Mouse (Mus musculus) A20 (cell line): ENCODE data around the gene Rrn3.
"Not testable (repeated sequence)": the region's sequence is repeated elsewhere in the genome, so short reads cannot be mapped to it uniquely, and the experiment has no call there.

ENCODE experiments used
- DNase-seq: peaks from one replicate; pipeline ENCODE4 v3.0.0-alpha.2; 2011; ENCODE audit warnings: low read depth, low spot score

Rrn3 gene

DNA sequence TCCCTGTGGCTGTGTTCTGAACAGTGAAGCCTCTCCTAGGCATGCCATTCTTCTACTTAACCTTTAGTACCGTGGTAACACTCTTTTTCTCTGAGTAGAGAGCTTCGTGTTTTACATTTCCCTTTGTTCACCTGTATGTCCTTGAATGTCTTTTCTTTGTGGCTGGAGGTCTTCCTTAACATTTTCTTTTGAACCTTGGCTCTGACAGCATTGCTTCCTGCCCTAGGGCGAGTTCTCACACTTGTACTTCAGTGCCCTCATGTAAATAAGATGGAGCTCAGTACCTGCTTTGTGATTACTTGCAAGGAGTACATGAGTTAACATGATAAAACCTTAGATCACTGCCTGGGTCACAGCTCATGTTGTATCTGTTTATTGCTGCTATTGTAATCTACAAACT, 5.4 kb downstream of the Rrn3 start:
- no peak for DNase-seq

- DNase-seq, result not testable (repeated sequence)
Measured at GRCm38 (mm10) chr16:13793441-13793840, 12.9 kb downstream of the Rrn3 start.

DNA sequence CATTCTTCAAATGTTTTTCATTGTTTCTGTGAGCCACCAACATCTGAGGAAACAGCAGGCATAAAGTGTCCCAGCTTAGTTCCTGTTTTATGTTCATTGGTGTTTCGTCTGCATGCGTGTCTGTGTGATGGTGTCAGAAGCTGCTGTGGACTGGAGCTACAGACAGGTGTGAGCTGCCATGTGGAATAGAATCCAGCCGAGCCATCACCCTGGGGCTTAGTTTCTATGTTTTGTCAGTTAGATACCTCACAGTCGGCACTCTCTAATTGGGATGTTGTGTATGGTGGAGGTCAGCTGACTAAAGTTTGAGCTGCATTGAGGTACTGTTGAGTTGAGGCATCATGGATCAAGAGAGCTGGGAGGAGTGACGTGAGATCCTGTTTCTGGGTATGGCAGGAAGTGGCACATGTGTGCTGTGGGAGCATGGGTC, 16.3 kb downstream of the Rrn3 start:
- DNase-seq, result peak; percentile 38

DNA sequence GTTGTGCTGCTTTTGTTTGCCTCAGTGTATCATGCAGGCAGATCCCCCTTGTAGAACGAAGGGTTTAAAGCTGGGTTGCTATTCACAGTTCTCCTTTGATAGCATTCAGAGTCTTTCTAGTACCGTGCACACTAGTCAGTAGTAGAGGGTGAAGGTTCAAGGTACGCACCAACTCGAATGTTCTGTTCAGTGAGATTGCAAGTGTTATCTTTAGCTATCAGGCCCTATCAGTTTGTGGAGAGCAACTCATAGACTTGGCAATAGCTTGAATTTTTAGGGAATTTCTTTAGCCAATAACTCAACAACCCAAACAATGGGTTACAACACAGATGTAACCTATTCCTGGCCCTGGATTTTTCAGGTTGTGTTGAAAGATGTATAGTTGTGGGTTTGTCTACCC, 20.7 kb downstream of the Rrn3 start:
- DNase-seq, result no peak

DNA sequence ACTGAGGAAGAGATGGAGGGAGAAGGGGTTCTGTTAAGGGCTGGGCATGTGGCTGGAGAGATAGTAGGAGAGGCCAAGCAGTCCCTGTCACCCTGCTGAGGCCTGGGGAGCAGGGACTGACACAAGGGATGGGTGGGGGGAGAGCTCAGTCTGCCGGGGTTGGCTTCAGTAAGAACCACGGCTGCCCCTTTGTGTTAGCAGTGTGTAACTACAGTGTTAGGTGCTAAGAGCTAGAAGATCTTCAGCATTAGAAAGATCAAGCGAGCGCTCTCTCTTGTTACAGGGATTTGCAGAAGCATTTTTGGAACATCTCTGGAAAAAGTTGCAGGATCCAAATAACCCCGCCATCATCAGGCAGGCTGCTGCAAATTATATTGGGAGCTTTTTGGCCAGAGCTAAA, 24.2 kb downstream of the Rrn3 start:
- DNase-seq, result no peak

GRCm38 (mm10) chr16:13807616-13808015, 27.1 kb downstream of the Rrn3 start:
- DNase-seq, result no peak

GRCm38 (mm10) chr16:13808410-13808809, 27.9 kb downstream of the Rrn3 start:
- DNase-seq, result no peak

DNA sequence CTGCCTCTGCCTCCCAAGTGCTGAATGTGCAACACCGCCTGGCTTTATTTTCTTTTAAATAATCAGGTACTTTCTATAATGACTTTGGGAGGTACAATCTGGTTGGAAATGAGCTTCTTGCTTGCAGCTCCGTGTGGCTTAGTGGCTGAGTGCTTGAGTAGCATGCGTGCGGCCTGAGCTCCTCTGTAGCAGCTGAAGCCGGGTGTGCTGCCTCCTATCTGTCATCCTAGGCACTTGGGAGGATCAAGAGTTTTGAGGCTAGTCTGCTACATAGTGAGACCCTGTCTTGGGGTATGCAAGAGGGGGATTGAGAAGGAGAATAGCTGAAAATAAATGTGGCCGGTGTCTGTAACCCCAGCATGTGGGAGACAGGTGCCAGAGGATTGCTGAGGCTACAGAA, 31.6 kb downstream of the Rrn3 start:
- DNase-seq, result no peak

DNA sequence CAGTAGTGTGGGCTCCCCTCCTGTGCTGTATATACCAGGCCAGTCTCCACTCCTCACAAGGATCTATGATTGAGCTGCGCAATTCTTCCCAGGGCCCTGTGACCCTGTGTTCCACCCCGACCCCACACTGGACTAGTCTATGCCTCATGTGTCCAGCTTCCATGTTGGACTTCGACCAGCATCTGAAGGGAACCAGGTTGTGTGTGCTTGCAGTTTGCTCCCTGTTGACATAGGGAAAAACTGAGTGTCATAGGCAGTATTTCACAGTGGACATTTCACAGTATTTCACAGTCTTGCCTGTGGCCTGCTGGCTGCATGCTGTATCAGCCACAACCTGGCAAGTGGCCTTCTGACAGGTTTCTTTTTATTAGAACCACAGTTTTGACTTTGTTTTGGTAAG, 32.7 kb downstream of the Rrn3 start:
- DNase-seq, result no peak

- peak; percentile 97 for DNase-seq
Measured at GRCm38 (mm10) chr16:13818560-13819393, 38.3 kb downstream of the Rrn3 start, which contains the start of gene Ntan1. Gene Ntan1, plus strand, starts transcription at chr16:13818845.

DNA sequence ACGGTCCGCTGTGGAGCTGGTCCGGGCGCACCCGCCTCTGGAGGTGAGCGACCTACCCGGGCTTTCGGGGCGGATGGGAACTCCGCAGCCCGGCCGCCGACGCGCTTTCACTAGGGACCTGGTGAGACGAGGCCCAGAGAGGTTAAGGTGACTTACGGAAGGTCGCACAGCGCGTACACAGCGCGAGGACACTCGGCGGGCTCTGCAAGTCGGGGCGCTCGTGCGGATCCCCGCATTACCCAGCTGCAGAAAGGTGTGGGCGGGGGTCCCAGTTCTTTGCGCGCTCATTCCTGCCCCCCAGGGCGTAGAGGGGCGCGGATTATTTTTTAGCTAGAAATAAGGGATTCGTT, 38.9 kb downstream of the Rrn3 start:
- no peak for DNase-seq

DNA sequence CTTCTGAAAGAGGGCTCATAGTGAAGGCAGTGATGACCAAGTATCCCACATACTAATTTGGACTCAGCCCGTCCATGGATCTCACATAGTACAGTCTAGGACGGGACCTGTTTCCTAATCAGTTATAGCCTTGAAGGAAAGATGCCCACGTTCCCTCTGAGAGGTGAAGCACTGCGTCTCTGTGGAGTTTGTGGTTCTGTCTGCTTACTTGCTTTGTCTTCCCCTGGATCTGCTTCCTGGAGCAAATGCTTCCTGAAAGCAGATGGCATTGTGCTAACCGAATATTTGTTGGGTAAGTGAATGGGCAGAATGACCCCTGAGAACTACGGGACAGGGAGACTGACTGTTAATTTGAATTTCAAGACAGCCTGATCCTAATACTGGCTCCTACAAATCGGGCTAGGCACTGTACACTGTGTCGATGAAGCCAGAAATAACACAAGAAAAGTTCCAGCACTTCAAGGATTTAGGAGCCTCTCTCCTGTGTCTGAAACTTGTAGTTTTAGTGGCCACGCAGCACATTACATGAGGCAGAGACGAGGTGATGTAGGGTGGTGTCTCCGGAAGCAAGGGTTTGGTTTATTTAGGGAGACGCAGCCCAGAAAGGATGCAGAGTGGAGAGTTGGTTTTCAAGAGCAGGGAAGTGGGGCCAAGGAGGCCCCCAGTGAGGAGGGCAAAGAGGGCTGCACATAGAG, 39.4 kb downstream of the Rrn3 start:
- no peak for DNase-seq

DNA sequence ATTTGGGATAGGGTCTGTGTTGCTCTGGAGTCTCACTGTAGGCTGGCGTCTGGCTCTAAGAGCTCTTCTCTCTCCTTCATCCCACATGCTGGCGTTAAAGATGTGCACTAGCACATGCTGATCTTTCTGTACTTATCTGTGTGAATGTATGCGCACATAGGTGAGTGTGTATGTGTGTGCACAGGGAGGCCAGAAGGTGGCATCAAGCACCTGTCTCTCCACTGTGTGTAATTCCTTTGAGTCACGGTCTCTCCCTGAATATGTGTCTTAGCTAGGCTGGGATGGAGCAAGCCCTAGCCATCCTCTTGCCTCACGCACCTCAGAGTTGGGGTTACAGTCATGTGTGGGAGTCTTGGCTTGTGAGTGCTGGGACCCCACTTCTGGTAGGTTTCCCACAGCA, 40.3 kb downstream of the Rrn3 start:
- peak; percentile 26 for DNase-seq

DNA sequence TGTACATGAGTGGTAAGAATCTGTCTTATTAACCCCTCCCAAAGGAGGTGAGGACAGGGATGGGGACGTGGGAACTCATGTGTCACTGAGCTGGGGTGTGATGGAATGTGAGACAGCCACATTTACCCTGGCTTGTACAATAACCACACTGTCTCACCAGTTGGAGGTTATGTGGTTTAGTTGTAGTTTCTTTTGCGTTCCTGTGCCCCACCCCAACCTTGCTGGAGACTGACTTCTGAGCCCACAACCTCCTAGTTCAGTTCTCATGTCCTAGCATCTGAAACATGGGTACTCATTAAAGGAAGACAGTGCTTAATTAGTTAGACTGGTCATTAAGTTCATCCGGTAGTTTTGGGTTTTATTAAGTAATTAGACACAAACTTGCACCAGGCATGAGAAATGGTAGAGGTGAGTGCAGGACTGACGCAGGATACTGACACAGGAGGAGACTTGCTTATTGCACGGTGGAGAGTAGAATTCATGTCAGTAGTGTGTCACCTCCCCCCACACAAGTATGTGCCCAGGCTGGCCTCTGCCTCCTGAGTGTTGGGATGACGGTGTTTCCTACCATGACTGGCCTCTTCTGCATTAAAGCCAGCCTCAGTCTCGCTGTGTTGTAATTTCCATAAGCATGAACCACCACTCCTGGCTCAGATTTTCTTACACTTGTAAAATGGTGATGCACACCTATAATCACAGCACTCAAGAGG, 45.4 kb downstream of the Rrn3 start:
- no peak for DNase-seq

DNA sequence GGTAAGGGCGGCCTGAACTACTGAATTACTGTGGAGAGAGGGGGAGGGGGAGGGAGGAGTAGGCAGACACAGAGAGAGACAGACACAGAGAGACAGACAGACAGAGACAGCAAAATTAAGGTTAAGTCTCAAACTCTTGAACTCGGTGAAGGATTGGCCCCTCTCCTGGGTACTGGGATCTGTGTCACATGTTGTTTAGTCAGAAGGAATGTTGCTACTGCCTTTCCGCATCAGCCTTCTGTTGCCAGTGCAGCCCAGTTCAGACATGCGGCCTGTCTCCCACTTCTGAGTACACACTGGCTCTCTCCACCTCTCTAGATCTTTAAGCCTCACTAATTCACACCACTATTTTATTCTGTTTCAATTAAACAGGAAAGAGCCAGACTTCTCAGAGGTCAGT, 46.0 kb downstream of the Rrn3 start:
- no peak for DNase-seq

- DNase-seq, result no peak
Measured at GRCm38 (mm10) chr16:13830444-13830843, 49.9 kb downstream of the Rrn3 start.

- DNase-seq, result no peak
Measured at GRCm38 (mm10) chr16:13831606-13832005, 51.1 kb downstream of the Rrn3 start.

DNA sequence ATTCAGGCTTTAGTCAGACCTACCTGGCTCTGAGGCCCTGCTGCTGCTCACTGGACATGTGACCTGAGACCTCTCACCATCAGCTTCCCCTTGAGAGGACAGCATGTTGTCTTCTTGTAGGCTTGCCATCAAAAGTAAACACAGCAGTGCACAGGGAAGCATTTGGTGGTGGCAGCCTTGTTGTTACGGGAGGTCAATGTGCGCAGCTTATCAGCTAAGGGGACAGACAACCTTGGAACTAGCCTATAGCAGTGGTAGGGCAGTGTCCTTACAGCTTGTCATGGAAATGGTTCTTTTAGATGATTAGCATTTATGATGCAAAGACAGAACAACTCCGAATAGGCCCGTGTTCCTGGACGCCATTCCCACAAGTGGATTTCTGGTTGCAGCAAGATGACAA, 53.9 kb downstream of the Rrn3 start:
- DNase-seq, result no peak

DNA sequence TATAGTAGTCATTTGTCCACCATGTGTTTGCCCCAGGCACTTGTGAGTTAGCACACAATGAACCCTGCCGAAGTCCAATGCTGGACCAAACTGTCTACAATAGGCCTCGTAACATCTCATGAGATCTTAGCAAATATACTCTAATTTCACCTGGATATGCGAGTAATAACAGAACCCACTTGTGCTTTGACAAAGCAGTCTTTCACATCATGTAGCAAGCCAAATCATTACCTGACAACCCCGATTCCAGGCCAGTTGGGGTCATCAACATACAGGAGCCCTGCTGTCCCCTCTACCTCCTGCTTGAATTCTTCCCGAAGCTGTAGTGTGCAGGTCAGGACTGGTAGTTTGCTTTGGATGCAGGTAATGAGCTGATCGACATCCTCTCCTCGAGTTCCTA, 59.5 kb downstream of the Rrn3 start:
- DNase-seq, result no peak

GRCm38 (mm10) chr16:13840956-13841355, 60.4 kb downstream of the Rrn3 start:
- no peak for DNase-seq

GRCm38 (mm10) chr16:13845031-13845430, 64.5 kb downstream of the Rrn3 start:
- DNase-seq, result no peak

GRCm38 (mm10) chr16:13846675-13847074, 66.2 kb downstream of the Rrn3 start:
- DNase-seq, result no peak

- DNase-seq, result peak; percentile 61
Measured at GRCm38 (mm10) chr16:13848310-13848709, 67.8 kb downstream of the Rrn3 start.
